In the genomic region with DNA sequence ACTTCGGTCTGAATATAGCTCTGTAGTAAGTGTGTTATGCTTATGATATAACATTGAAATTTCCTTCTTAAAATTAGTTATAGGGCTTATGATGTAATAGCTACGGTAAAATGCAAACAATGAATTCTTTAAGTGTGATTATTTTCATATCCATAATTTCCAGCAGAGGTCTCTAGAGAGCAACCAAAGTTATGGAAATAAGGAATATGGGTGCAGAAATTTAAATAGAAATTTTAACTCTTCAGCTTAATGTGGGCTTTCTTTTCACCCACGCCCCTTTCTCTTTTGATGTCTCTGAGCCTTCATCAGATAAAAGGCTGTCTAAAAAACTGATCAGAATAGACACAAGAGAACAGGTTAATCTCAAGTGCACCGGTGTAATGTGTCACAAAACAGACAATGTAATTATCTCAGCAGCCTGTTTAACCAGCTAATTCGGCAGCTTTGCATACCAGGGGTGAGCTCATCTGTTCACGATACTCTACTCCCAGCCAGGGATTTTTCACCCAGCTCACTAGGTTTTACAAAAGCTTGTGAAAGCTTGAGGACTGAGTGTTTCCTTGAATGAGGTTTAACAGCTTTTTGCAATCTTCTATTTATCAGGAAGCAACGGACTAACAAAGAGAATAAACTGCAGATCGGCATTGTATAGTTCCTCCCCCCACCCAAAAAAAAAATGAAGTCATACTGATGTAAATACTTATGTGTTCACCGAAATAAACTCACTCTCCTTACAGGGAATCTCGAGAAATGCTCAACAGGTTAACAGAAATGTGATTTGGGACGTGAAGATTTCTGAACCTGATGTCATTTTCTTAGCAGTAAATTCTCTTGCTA, we compare ENCODE assay signal across 9 mouse cellular contexts.
DNase-seq lines count a peak whose midpoint lies in the region; ATAC-seq lines count a peak whose summit lies in the region.
"Had no signal": no experiment of that assay in that cellular context is flagged by ENCODE, and none has a peak within 500 bp of the region (broad histone marks: within the 10 kb centered on the region; RNA-seq: fewer than 3 reads in every experiment).

No protein-coding gene starts in this region.

- H3K27me3 ChIP-seq in hindbrain, embryonic 11.5 days (ENCODE audit: control insufficient read depth, insufficient read depth, low read length): no peaks in the 10 kb centered on the region
- no peaks in the 10 kb centered on the region for H3K27me3 ChIP-seq in hindbrain, embryonic 12.5 days
- no peaks in the 10 kb centered on the region for H3K27me3 ChIP-seq in forebrain, embryonic 16.5 days (replicated peaks; ENCODE audit: control insufficient read depth, insufficient read depth, low read length)
- no peaks in the 10 kb centered on the region for H3K27me3 ChIP-seq in midbrain, embryonic 15.5 days (replicated peaks)
- H3K27me3 ChIP-seq: limb, embryonic 13.5 days had no signal

- H3K4me3 ChIP-seq in hindbrain, embryonic 11.5 days (ENCODE audit: low read depth, low read length): no peak overlapping the region
- no peak overlapping the region for H3K4me3 ChIP-seq in hindbrain, embryonic 12.5 days
- peak overlapping the region; percentile 2; the same call in 1 of the 2 replicates for H3K4me3 ChIP-seq in forebrain, embryonic 16.5 days (replicated peaks; ENCODE audit: low read length)
- peak overlapping the region; percentile 1; the same call in 1 of the 2 replicates for H3K4me3 ChIP-seq in midbrain, embryonic 15.5 days
- H3K4me3 ChIP-seq: limb, embryonic 13.5 days had no signal

- H3K9me3 ChIP-seq in hindbrain, embryonic 11.5 days (ENCODE audit: control insufficient read depth, low read length): no peaks in the 10 kb centered on the region
- no peaks in the 10 kb centered on the region for H3K9me3 ChIP-seq in hindbrain, embryonic 12.5 days (replicated peaks)
- H3K9me3 ChIP-seq in forebrain, embryonic 16.5 days (ENCODE audit: control insufficient read depth, low read length): no peaks in the 10 kb centered on the region
- no peaks in the 10 kb centered on the region for H3K9me3 ChIP-seq in midbrain, embryonic 15.5 days
- H3K9me3 ChIP-seq: limb, embryonic 13.5 days had no signal

- H3K36me3 ChIP-seq in hindbrain, embryonic 11.5 days (ENCODE audit: control insufficient read depth, insufficient read depth, low read length): no peaks in the 10 kb centered on the region
- H3K36me3 ChIP-seq in hindbrain, embryonic 12.5 days: no peaks in the 10 kb centered on the region
- no peaks in the 10 kb centered on the region for H3K36me3 ChIP-seq in forebrain, embryonic 16.5 days (ENCODE audit: control insufficient read depth, insufficient read depth)
- no peaks in the 10 kb centered on the region for H3K36me3 ChIP-seq in midbrain, embryonic 15.5 days (replicated peaks)
- H3K36me3 ChIP-seq: limb, embryonic 13.5 days had no signal

- no peak for ATAC-seq in hindbrain, embryonic 11.5 days (ENCODE audit: low FRiP score)
- no peak for ATAC-seq in hindbrain, embryonic 12.5 days (ENCODE audit: low FRiP score)
- peak; percentile 87 for ATAC-seq in forebrain, embryonic 16.5 days
- peak; percentile 76 for ATAC-seq in midbrain, embryonic 15.5 days (replicated peaks)

- no peak overlapping the region for H3K27ac ChIP-seq in hindbrain, embryonic 11.5 days (ENCODE audit: low read depth, low read length)
- H3K27ac ChIP-seq in hindbrain, embryonic 12.5 days: no peak overlapping the region
- no peak overlapping the region for H3K27ac ChIP-seq in forebrain, embryonic 16.5 days (ENCODE audit: low read length)
- H3K27ac ChIP-seq in midbrain, embryonic 15.5 days: no peak overlapping the region
- H3K27ac ChIP-seq: limb, embryonic 13.5 days had no signal

- no peaks in the 10 kb centered on the region for H3K4me1 ChIP-seq in hindbrain, embryonic 11.5 days (replicated peaks; ENCODE audit: control insufficient read depth, insufficient read depth, low read length)
- H3K4me1 ChIP-seq in hindbrain, embryonic 12.5 days: no peaks in the 10 kb centered on the region
- peaks cover 3% of the 10 kb centered on the region; the same call in 1 of the 2 replicates for H3K4me1 ChIP-seq in forebrain, embryonic 16.5 days (replicated peaks; ENCODE audit: control insufficient read depth, insufficient read depth, low read length)
- peaks cover 4% of the 10 kb centered on the region; the same call in 1 of the 2 replicates for H3K4me1 ChIP-seq in midbrain, embryonic 15.5 days

- peak; percentile 6 for DNase-seq in hindbrain, embryonic 11.5 days (ENCODE audit: low spot score)
- peak; percentile 54 for DNase-seq in thymus, postnatal 0 days (ENCODE audit: low spot score)
- DNase-seq in thymus, adult 18-20 months: no peak
- no peak for DNase-seq in urinary bladder, adult 2 months (ENCODE audit: low spot score)
- no peak for DNase-seq in spleen, postnatal 4 days (ENCODE audit: low spot score in 2 of 2)

- no peak overlapping the region for H3K9ac ChIP-seq in hindbrain, embryonic 11.5 days (ENCODE audit: low read depth, low read length)
- no peak overlapping the region for H3K9ac ChIP-seq in hindbrain, embryonic 12.5 days
- H3K9ac ChIP-seq in forebrain, embryonic 16.5 days (replicated peaks; ENCODE audit: low read depth, low read length): no peak overlapping the region
- peak overlapping the region; percentile 21 for H3K9ac ChIP-seq in midbrain, embryonic 15.5 days
- H3K9ac ChIP-seq: limb, embryonic 13.5 days had no signal

- 63% methylated on average over 11 of the region's 11 CpGs for WGBS in hindbrain, embryonic 11.5 days
- 60% methylated on average over 11 of the region's 11 CpGs for WGBS in hindbrain, embryonic 12.5 days
- 19% methylated on average over 11 of the region's 11 CpGs for WGBS in forebrain, embryonic 16.5 days
- 37% methylated on average over 11 of the region's 11 CpGs for WGBS in midbrain, embryonic 15.5 days

- H3K4me2 ChIP-seq in hindbrain, embryonic 11.5 days (replicated peaks; ENCODE audit: low read depth, low read length): no peak overlapping the region
- no peak overlapping the region for H3K4me2 ChIP-seq in hindbrain, embryonic 12.5 days (replicated peaks)
- H3K4me2 ChIP-seq in forebrain, embryonic 16.5 days (ENCODE audit: low read length): peak overlapping the region; percentile 39
- H3K4me2 ChIP-seq in midbrain, embryonic 15.5 days: peak overlapping the region; percentile 39
- H3K4me2 ChIP-seq: limb, embryonic 13.5 days had no signal

Comparison
In these comparisons a context has a peak if more than half of its experiments do, and no peak if none do; other contexts are left out.
1. DNase-seq: peak in hindbrain, embryonic 11.5 days (single experiment) and thymus, postnatal 0 days (single experiment); none in thymus, adult 18-20 months (0 of 2), urinary bladder, adult 2 months (single experiment) and spleen, postnatal 4 days (0 of 2).
2. ATAC-seq: peak in forebrain, embryonic 16.5 days (single experiment) and midbrain, embryonic 15.5 days (single experiment); none in hindbrain, embryonic 11.5 days (single experiment) and hindbrain, embryonic 12.5 days (single experiment).
3. H3K4me2 ChIP-seq: peak in forebrain, embryonic 16.5 days (single experiment) and midbrain, embryonic 15.5 days (single experiment); none in hindbrain, embryonic 11.5 days (single experiment) and hindbrain, embryonic 12.5 days (single experiment).
4. H3K4me3 ChIP-seq: peak in forebrain, embryonic 16.5 days (single experiment) and midbrain, embryonic 15.5 days (single experiment); none in hindbrain, embryonic 11.5 days (single experiment) and hindbrain, embryonic 12.5 days (single experiment).